In the genomic region with DNA sequence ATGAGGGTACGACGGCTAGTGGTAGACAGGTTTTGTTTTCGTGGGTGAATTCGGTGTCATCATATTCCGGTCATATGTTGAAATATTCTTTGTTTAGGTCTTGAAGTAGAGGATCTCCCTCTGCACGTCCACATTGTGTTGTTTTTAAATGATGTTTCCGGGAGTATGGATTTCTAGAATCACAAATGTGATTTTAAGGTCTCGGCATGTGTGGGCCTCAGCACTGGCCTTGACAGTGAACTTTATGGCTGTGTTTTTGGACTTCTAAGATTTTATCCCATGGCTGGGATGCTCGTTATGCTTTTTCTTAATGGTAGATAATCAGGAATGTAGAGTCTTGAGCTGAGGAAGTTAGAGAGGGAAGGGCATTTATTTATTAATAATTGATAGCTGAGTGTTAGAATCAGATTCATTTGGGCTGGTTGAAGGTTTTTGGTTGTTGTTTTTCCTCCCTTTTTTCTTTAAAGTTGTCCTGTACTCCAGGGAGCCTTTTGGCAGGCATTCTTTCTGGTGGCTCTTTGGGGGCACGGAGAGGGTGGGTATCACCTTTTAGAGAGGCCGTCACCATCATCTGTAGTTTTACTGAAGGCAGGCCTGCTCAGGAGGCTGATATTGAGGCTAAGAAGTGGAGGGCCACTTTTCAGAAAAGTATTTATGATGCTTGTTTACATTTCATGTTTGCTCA, we compare ENCODE assay signal across 8 mouse cellular contexts.
DNase-seq lines count a peak whose midpoint lies in the region; ATAC-seq and TF ChIP-seq lines count a peak whose summit lies in the region.

No protein-coding gene starts in this region.

- peak overlapping the region; percentile 87 for H3K9ac ChIP-seq in liver, embryonic 13.5 days
- H3K9ac ChIP-seq in stomach, postnatal 0 days (ENCODE audit: low read length): peak overlapping the region; percentile 83

- DNase-seq in embryo, embryonic 10 days (ENCODE audit: low spot score): peak; percentile 17
- DNase-seq in embryo, embryonic 9.5 days (ENCODE audit: extremely low spot score): no peak
- DNase-seq in thymus, adult 2 months: no peak
- DNase-seq in thymus, postnatal 14 days: no peak
- DNase-seq in liver, embryonic 13.5 days: no peak
- DNase-seq in stomach, postnatal 0 days (ENCODE audit: low spot score): no peak
- DNase-seq in adrenal gland, adult 2 months: no peak
- DNase-seq in cerebellum, adult 11 months: no peak

- no peak for TF ChIP-seq EP300 in stomach, postnatal 0 days (optimal IDR thresholded peaks at IDR 0.05)

- peak overlapping the region; percentile 96 for H3K4me2 ChIP-seq in liver, embryonic 13.5 days
- peak overlapping the region; percentile 79 for H3K4me2 ChIP-seq in stomach, postnatal 0 days (replicated peaks; ENCODE audit: low read depth)

- peak overlapping the region; percentile 67 for H3K4me3 ChIP-seq in thymus, adult 2 months (ENCODE audit: control insufficient read depth, insufficient read depth, low read length)
- H3K4me3 ChIP-seq in liver, embryonic 13.5 days (replicated peaks): peak overlapping the region; percentile 81
- H3K4me3 ChIP-seq in stomach, postnatal 0 days (ENCODE audit: low read depth, low read length): peak overlapping the region; percentile 65

- H3K27me3 ChIP-seq in thymus, adult 2 months (ENCODE audit: control insufficient read depth, insufficient read depth, low read length): no peaks in the 10 kb centered on the region
- 0 out of 2 replicates have a peak, but pooled peaks cover 4% of the 10 kb centered on the region for H3K27me3 ChIP-seq in liver, embryonic 13.5 days
- no peaks in the 10 kb centered on the region for H3K27me3 ChIP-seq in stomach, postnatal 0 days (ENCODE audit: control insufficient read depth, insufficient read depth, low read length)

- ATAC-seq in liver, embryonic 13.5 days (ENCODE audit: low read depth): no peak
- no peak for ATAC-seq in stomach, postnatal 0 days (ENCODE audit: low FRiP score, low TSS enrichment)

- no peak for TF ChIP-seq CTCF in thymus, adult 2 months (IDR thresholded peaks at IDR 0.05; ENCODE audit: borderline replicate concordance, control insufficient read depth, extremely low read depth, insufficient read depth, low read length, poor library complexity)
- no peak for TF ChIP-seq CTCF in stomach, postnatal 0 days (IDR thresholded peaks at IDR 0.05; ENCODE audit: low read depth)

- H3K36me3 ChIP-seq in thymus, adult 2 months (ENCODE audit: control insufficient read depth, insufficient read depth, low read length): no peaks in the 10 kb centered on the region
- H3K36me3 ChIP-seq in liver, embryonic 13.5 days: no peaks in the 10 kb centered on the region
- H3K36me3 ChIP-seq in stomach, postnatal 0 days (ENCODE audit: control insufficient read depth, insufficient read depth, low read length): no peaks in the 10 kb centered on the region

- H3K27ac ChIP-seq in thymus, adult 2 months (ENCODE audit: control insufficient read depth, insufficient read depth, low read length): peak overlapping the region; percentile 94
- H3K27ac ChIP-seq in liver, embryonic 13.5 days: peak overlapping the region; percentile 92
- peak overlapping the region; percentile 99 for H3K27ac ChIP-seq in stomach, postnatal 0 days (replicated peaks)

- 26% methylated on average over 11 of the region's 11 CpGs for WGBS in thymus, adult 2 months
- WGBS in liver, embryonic 13.5 days (ENCODE audit: insufficient replicate concordance): 27% methylated on average over 11 of the region's 11 CpGs
- WGBS in stomach, postnatal 0 days: 11% methylated on average over 11 of the region's 11 CpGs

- no peak for TF ChIP-seq POLR2A in thymus, adult 2 months (IDR thresholded peaks at IDR 0.05; ENCODE audit: control insufficient read depth, extremely low read depth, insufficient read depth, low read length, poor library complexity)

- H3K4me1 ChIP-seq in thymus, adult 2 months (replicated peaks; ENCODE audit: control insufficient read depth, insufficient read depth, low read length): peaks cover 4% of the 10 kb centered on the region
- H3K4me1 ChIP-seq in liver, embryonic 13.5 days (replicated peaks): peaks cover 41% of the 10 kb centered on the region
- H3K4me1 ChIP-seq in stomach, postnatal 0 days (replicated peaks; ENCODE audit: control insufficient read depth, insufficient read depth): peaks cover 3% of the 10 kb centered on the region

- H3K9me3 ChIP-seq in liver, embryonic 13.5 days (replicated peaks): no peaks in the 10 kb centered on the region
- H3K9me3 ChIP-seq in stomach, postnatal 0 days (ENCODE audit: control insufficient read depth, low read length): no peaks in the 10 kb centered on the region
